Mouse (Mus musculus) heart, embryonic 12.5 days (tissue): Measurements from ENCODE around the gene Copg1. TPM values are rescaled to one million over a fixed set of nuclear protein-coding genes. Genes with fewer than 3 reads are reported as not detected.
A peak's percentile ranks its signal among the peaks of the same experiment; 100 is the strongest.

Source experiments
- ATAC-seq: fragments of 200-750 bp; cut with Nextera tagmentation; 2 replicates; pipeline ENCODE4 v1.8.0; 2017; ENCODE audit warnings: moderate TSS enrichment, moderate library complexity; ENCODE audit not compliant: insufficient number of reproducible peaks, low FRiP score
- H3K27ac ChIP-seq: fragments of 300-500 bp; sonication (generic); 2 replicates; pipeline ENCODE4 v1.5.1; 2016; ENCODE audit warnings: mild to moderate bottlenecking, moderate library complexity; ENCODE audit not compliant: poor library complexity, severe bottlenecking
- H3K27me3 ChIP-seq: fragments of 300-500 bp; sonication (generic); replicated peaks from 2 replicates; pipeline ENCODE4 v1.6.1; 2016; ENCODE audit warnings: mild to moderate bottlenecking, moderate library complexity
- H3K36me3 ChIP-seq: fragments of 300-500 bp; sonication (generic); 2 replicates; pipeline ENCODE4 v1.6.1; 2016; ENCODE audit warnings: mild to moderate bottlenecking, moderate library complexity
- H3K4me1 ChIP-seq: fragments of 300-500 bp; sonication (generic); replicated peaks from 2 replicates; pipeline ENCODE4 v1.6.1; 2016; ENCODE audit warnings: mild to moderate bottlenecking
- H3K4me2 ChIP-seq: fragments of 300-500 bp; sonication (generic); 2 replicates; pipeline ENCODE4 v1.6.1; 2016; ENCODE audit warnings: mild to moderate bottlenecking, moderate library complexity
- H3K4me3 ChIP-seq: fragments of 300-500 bp; sonication (generic); 2 replicates; pipeline ENCODE4 v1.5.1; 2016; ENCODE audit warnings: mild to moderate bottlenecking
- H3K9ac ChIP-seq: fragments of 300-500 bp; sonication (generic); 2 replicates; pipeline ENCODE4 v1.6.1; 2016; ENCODE audit warnings: mild to moderate bottlenecking, moderate library complexity
- H3K9me3 ChIP-seq: fragments of 300-500 bp; sonication (generic); replicated peaks from 2 replicates; pipeline ENCODE4 v1.6.1; 2016; ENCODE audit warnings: mild to moderate bottlenecking, moderate library complexity
- WGBS: fragments of 180-500 bp; shearing (Covaris S2); methylation state at CpG from one replicate; pipeline ENCODE4 v1.1.7; 2016; 5-methylcytosine and 5-hydroxymethylcytosine counted together
- polyA plus RNA-seq: library from polyadenylated mRNA; unstranded; fragments of >200 nt; fragmentation: Nextera tagmentation; extraction: Ambion mirVana; gene quantifications from 2 replicates; pipeline ENCODE4 v1.2.1, GENCODE M21; 2016

Gene Copg1
- 144 and 145 TPM in 2 replicates for polyA plus RNA-seq

DNA sequence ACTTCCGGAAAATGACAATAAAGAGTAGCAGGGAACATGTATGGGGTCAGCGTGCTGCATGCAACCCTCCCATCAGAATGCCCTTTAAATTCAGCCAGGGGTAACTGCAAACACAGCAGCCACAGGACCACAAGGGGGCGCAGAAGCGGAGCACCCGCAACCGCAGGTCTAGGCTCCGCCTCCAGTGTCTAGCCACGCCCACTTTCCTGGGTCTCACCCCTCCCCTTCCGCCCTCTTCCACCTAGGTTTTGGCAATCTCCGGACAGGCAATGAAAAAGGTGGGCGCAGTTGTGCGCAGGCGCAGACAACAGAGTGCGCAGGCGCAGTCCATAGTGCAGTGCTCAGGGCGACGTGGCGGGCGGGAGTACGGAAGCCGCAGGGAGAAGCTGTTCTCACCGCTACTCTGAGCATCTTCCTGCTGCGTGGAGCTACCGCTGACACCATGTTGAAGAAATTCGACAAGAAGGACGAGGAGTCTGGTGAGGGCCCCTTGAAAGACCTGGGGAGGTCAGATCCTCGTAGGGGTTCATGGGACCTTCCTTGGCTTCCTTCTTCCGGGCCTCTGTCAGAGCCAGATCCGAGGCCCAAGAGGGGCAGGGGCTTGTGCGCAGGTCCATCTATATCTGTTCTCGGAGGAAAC is at the start of gene Copg1:
Gene Copg1, plus strand, starts transcription at position 221 of the 640 bp plus-strand sequence.
- Histone ChIP-seq H3K36me3 (peaks cover 39% of the 10 kb centered on the region), H3K4me3 (peak within 1 kb of the TSS; percentile 89), H3K27me3 (no peaks in the 10 kb centered on the region), H3K27ac (peak within 1 kb of the TSS; percentile 75), H3K4me1 (peaks cover 9% of the 10 kb centered on the region), H3K9ac (peak within 1 kb of the TSS; percentile 95), H3K4me2 (peak within 1 kb of the TSS; percentile 81), H3K9me3 (no peaks in the 10 kb centered on the region)
- ATAC-seq = peak; percentile 98
- under 1% methylated on average over 31 of the region's 31 CpGs for WGBS

- Histone ChIP-seq H3K4me2 (peak within 1 kb of the TSS; percentile 84), H3K9ac (peak within 1 kb of the TSS; percentile 93)
- ATAC-seq = peak; percentile 94
Measured at GRCm38 (mm10) chr6:87838551-87839197, 48.9 kb upstream of the Copg1 start, which contains the start of gene Isy1. Gene Isy1 (minus strand): TSS chr6:87838798.

DNA sequence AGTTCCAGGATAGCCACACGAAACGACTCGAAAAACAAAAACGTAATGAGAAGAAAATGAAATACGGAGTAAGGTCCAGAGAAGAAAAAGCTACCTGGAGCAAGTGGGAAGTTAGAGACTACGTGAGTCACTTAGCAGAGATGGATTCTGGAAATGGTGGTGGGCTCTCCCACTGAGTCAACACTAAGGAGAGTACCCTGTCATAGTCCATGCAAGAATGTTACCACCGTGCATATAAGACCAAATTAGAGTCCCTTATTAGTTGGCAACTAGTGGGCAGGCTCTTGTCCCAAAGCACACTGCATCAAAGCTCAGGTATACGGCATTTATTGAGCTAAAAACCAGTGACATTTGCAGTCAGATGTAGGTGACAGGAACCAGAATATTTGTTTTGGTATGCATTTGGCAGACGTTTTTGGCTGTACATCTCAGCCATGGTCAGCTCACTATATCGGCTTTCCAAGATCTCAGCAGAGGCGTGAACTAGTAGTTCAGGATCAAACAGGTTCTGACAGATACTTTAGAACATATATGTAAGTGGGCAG is 47.7 kb upstream of the Copg1 start:
- Histone ChIP-seq H3K9ac (no peak overlapping the region; the same call in 1 of the 2 replicates), H3K27me3 (no peaks in the 10 kb centered on the region), H3K9me3 (no peaks in the 10 kb centered on the region), H3K4me2 (peak overlapping the region; percentile 84), H3K36me3 (peaks cover 35% of the 10 kb centered on the region), H3K4me1 (peaks cover 12% of the 10 kb centered on the region; the same call in 1 of the 2 replicates), H3K4me3 (no peak overlapping the region), H3K27ac (0 out of 2 replicates have a peak overlapping the region, but pooled peaks have one; percentile 3)
- WGBS = 59% methylated on average over 11 of the region's 11 CpGs
- ATAC-seq = no peak

More at GRCm38 (mm10) chr6:87838551-87839197, 48.9 kb upstream of the Copg1 start, which contains the start of gene Isy1:
- Histone ChIP-seq H3K4me1 (peaks cover 12% of the 10 kb centered on the region; the same call in 1 of the 2 replicates), H3K27ac (peak within 1 kb of the TSS; percentile 94), H3K4me3 (peak within 1 kb of the TSS; percentile 71), H3K27me3 (no peaks in the 10 kb centered on the region), H3K9me3 (no peaks in the 10 kb centered on the region), H3K36me3 (peaks cover 34% of the 10 kb centered on the region)
- WGBS = under 1% methylated on average over 46 of the region's 46 CpGs

DNA sequence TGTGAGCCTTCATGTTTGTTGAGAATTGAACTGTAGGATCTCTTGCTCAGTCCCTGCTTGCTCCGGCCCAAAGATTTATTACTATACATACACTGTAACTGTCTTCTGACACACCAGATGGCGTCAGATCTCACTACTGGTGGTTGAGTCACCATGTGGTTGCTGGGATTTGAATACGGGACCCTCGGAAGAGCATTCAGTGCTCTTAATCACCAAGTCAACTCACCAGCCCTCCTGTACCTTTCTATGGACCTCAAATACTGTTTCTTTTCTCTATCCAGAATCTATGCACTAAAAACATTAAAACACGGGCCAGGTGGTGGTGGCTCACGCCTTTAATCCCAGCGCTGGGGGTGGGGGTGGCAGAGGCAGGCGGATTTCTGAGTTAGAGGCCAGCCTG is 46.0 kb upstream of the Copg1 start:
- ATAC-seq = no peak
- no peak overlapping the region for H3K4me3 ChIP-seq
- H3K27ac ChIP-seq = no peak overlapping the region
- H3K4me2 ChIP-seq = no peak overlapping the region
- 82% methylated on average over 8 of the region's 8 CpGs for WGBS
- no peaks in the 10 kb centered on the region for H3K9me3 ChIP-seq
- peaks cover 38% of the 10 kb centered on the region for H3K36me3 ChIP-seq
- H3K27me3 ChIP-seq = no peaks in the 10 kb centered on the region
- no peak overlapping the region for H3K9ac ChIP-seq
- peaks cover 12% of the 10 kb centered on the region; the same call in 1 of the 2 replicates for H3K4me1 ChIP-seq

- H3K36me3 ChIP-seq = peaks cover 38% of the 10 kb centered on the region
- H3K27ac ChIP-seq = no peak overlapping the region
- no peak overlapping the region for H3K4me2 ChIP-seq
- ATAC-seq = no peak
- WGBS = 20% methylated on average over 1 of the region's 1 CpGs
- H3K9ac ChIP-seq = no peak overlapping the region
- peaks cover 15% of the 10 kb centered on the region for H3K4me1 ChIP-seq
- no peaks in the 10 kb centered on the region for H3K9me3 ChIP-seq
- no peak overlapping the region for H3K4me3 ChIP-seq
- H3K27me3 ChIP-seq = no peaks in the 10 kb centered on the region
Measured at GRCm38 (mm10) chr6:87842254-87842653, 45.4 kb upstream of the Copg1 start.

- no peak overlapping the region for H3K9ac ChIP-seq
- peaks cover 47% of the 10 kb centered on the region for H3K36me3 ChIP-seq
- no peak overlapping the region for H3K27ac ChIP-seq
- H3K9me3 ChIP-seq = no peaks in the 10 kb centered on the region
- no peak overlapping the region for H3K4me2 ChIP-seq
- no peaks in the 10 kb centered on the region for H3K27me3 ChIP-seq
- no peak for ATAC-seq
- H3K4me1 ChIP-seq = peaks cover 16% of the 10 kb centered on the region
- H3K4me3 ChIP-seq = no peak overlapping the region
- WGBS = 94% methylated on average over 13 of the region's 13 CpGs
Measured at GRCm38 (mm10) chr6:87845031-87845695, 42.5 kb upstream of the Copg1 start.

DNA sequence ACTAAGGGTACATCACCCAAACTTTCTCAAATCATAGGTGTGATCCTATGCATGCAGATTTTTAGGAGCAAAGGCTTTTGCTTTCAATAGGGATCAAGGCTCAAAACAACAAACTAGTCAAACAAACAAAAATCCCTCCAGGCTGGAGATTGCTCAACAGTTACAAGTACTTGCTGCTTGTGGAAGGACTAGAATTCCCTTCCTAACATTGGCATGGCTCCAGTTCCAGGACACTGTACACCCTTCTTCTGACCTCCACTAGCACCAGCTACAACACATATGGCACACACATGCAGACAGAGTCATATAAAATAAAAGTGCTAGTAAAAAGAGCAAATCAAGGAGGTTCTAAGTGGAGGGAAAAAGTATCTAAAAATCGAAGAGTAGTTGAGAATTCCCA is 40.8 kb upstream of the Copg1 start:
- Histone ChIP-seq H3K36me3 (peaks cover 43% of the 10 kb centered on the region), H3K4me2 (no peak overlapping the region)

GRCm38 (mm10) chr6:87849780-87850154 is 37.8 kb upstream of the Copg1 start:
- H3K27me3 ChIP-seq = no peaks in the 10 kb centered on the region
- H3K4me1 ChIP-seq = peaks cover 16% of the 10 kb centered on the region
- peak overlapping the region; percentile 92 for H3K27ac ChIP-seq
- no peaks in the 10 kb centered on the region for H3K9me3 ChIP-seq
- peak overlapping the region; percentile 79 for H3K4me2 ChIP-seq
- H3K36me3 ChIP-seq = peaks cover 17% of the 10 kb centered on the region
- under 1% methylated on average over 8 of the region's 8 CpGs for WGBS
- peak overlapping the region; percentile 100 for H3K9ac ChIP-seq
- H3K4me3 ChIP-seq = peak overlapping the region; percentile 99
- ATAC-seq = no peak

More for the DNA sequence above, 40.8 kb upstream of the Copg1 start:
- no peak overlapping the region for H3K27ac ChIP-seq
- H3K27me3 ChIP-seq = no peaks in the 10 kb centered on the region
- peaks cover 16% of the 10 kb centered on the region for H3K4me1 ChIP-seq
- no peak overlapping the region for H3K4me3 ChIP-seq
- H3K9ac ChIP-seq = no peak overlapping the region
- ATAC-seq = no peak
- H3K9me3 ChIP-seq = no peaks in the 10 kb centered on the region
- WGBS = 80% methylated on average over 1 of the region's 1 CpGs

GRCm38 (mm10) chr6:87850155-87850899 is 37.3 kb upstream of the Copg1 start:
- Histone ChIP-seq H3K27ac (peak overlapping the region; percentile 92), H3K9me3 (no peaks in the 10 kb centered on the region), H3K36me3 (peaks cover 11% of the 10 kb centered on the region), H3K27me3 (no peaks in the 10 kb centered on the region), H3K4me2 (peak overlapping the region; percentile 79), H3K4me1 (peaks cover 16% of the 10 kb centered on the region), H3K9ac (peak overlapping the region; percentile 100), H3K4me3 (peak overlapping the region; percentile 99)
- peak; percentile 74 for ATAC-seq
- WGBS = under 1% methylated on average over 73 of the region's 73 CpGs

DNA sequence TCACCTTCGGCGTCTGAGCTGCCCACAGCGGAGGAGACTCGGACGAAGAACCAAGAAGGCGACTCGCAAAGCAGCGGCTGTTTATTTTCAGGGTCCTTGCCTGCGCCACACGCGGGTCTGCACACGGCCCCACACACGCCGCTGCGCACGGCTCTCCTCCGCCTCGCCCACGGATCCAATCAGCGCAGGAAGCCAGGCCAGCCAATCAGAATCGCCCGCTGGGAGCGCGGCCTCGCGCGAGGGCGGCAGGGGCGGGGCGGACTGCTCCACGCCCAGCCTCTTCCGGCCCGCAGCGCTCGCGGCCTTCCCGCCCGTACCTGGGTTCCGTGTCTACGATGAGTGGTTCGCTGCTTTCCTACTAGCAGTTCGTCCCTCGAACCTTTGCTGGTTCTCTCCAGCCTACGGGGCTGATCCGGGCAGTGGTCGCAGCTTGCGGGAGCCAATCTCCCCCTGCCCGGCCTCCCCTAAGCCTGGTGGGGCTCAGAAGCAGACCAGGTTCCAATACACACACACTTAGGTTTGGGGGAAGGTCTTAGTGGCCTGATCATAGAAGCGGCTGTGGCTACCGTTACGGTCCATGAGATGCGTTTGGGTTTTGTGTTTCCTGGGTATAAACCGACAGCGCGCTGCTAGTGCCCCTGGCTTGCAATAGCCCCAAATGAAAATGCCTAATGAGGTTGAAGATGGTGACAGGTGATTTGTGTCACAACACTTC is 36.6 kb upstream of the Copg1 start, which contains the start of gene Cnbp:
Gene Cnbp, minus strand, starts transcription at position 207 of the 715 bp plus-strand sequence.
- H3K27me3 ChIP-seq = no peaks in the 10 kb centered on the region
- peaks cover 8% of the 10 kb centered on the region for H3K36me3 ChIP-seq
- H3K4me2 ChIP-seq = peak within 1 kb of the TSS; percentile 79
- H3K27ac ChIP-seq = peak within 1 kb of the TSS; percentile 92
- peaks cover 16% of the 10 kb centered on the region for H3K4me1 ChIP-seq
- under 1% methylated on average over 55 of the region's 55 CpGs for WGBS
- H3K4me3 ChIP-seq = peak within 1 kb of the TSS; percentile 99
- H3K9me3 ChIP-seq = no peaks in the 10 kb centered on the region
- ATAC-seq = peak; percentile 99
- peak within 1 kb of the TSS; percentile 100 for H3K9ac ChIP-seq
